Mouse (Mus musculus): ENCODE measurements around the gene A730015C16Rik.

A730015C16Rik gene

GRCm38 (mm10) chr4:108830698-108831097 is 17.7 kb downstream of the A730015C16Rik start:
- no peak for DNase-seq (ENCODE audit: low spot score)

- no peak for DNase-seq (ENCODE audit: low spot score)
Observed at GRCm38 (mm10) chr4:108826643-108827042, 21.8 kb downstream of the A730015C16Rik start.

- DNase-seq (ENCODE audit: low spot score), result no peak
Observed at GRCm38 (mm10) chr4:108826096-108826495, 22.3 kb downstream of the A730015C16Rik start.

GRCm38 (mm10) chr4:108825677-108826076 is 22.7 kb downstream of the A730015C16Rik start:
- no peak for DNase-seq (ENCODE audit: low spot score)

- DNase-seq (ENCODE audit: low spot score), result no peak
Observed at GRCm38 (mm10) chr4:108811550-108811949, 36.9 kb downstream of the A730015C16Rik start.

DNA sequence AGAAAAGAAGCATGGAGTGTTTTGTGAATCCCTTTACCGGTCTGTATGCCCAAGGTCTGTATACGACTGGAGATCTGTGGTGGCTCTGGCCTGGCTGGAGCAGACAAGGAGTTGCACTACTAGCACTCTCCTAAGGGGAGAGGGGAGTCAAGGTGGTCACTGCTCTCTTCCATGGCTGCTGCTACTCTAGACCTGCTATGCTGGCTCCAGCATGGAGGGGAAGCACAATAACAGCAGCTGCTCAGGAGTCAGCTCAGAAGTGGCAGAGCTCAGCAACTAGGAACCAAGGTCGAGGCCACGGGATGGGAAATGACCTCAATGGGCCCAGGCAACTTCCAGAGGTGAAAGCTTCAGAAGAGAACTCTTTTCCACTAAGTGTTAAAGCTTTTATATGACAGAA is 37.3 kb downstream of the A730015C16Rik start:
- DNase-seq (ENCODE audit: low spot score), result no peak

GRCm38 (mm10) chr4:108803535-108803934 is 44.9 kb downstream of the A730015C16Rik start:
- DNase-seq (ENCODE audit: low spot score), result no peak

- DNase-seq (ENCODE audit: low spot score), result peak; percentile 27
Observed at GRCm38 (mm10) chr4:108798083-108798830, 50.2 kb downstream of the A730015C16Rik start.

Data from ovary, postnatal 10 days (tissue).